28 mouse cellular contexts compared by ENCODE assay signal in genomic region chr5:133970421-133970914, GRCm38 (mm10).
DNase-seq lines count a peak whose midpoint lies in the region; ATAC-seq and TF ChIP-seq lines count a peak whose summit lies in the region.
"Had no signal": no experiment of that assay in that cellular context is flagged by ENCODE, and none has a peak within 500 bp of the region (broad histone marks: within the 10 kb centered on the region; RNA-seq: fewer than 3 reads in every experiment).

No protein-coding gene starts in this region.

- TF ChIP-seq EP300 in liver, postnatal 0 days (IDR thresholded peaks at IDR 0.05; ENCODE audit: low read depth) = no peak

- H3K36me3 ChIP-seq in forebrain, embryonic 14.5 days (ENCODE audit: control insufficient read depth, insufficient read depth, low read length) = no peaks in the 10 kb centered on the region
- H3K36me3 ChIP-seq in forebrain, embryonic 15.5 days = no peaks in the 10 kb centered on the region
- no peaks in the 10 kb centered on the region for H3K36me3 ChIP-seq in midbrain, embryonic 14.5 days (ENCODE audit: control insufficient read depth, insufficient read depth, low read length)
- H3K36me3 ChIP-seq in midbrain, embryonic 13.5 days = no peaks in the 10 kb centered on the region
- H3K36me3 ChIP-seq in midbrain, embryonic 16.5 days (ENCODE audit: control insufficient read depth, insufficient read depth, low read length) = no peaks in the 10 kb centered on the region
- no peaks in the 10 kb centered on the region for H3K36me3 ChIP-seq in midbrain, embryonic 11.5 days (ENCODE audit: control insufficient read depth, insufficient read depth, low read length)
- no peaks in the 10 kb centered on the region for H3K36me3 ChIP-seq in liver, postnatal 0 days (replicated peaks; ENCODE audit: insufficient read depth, low read length)
- H3K36me3 ChIP-seq: embryonic facial prominence, embryonic 13.5 days; embryonic facial prominence, embryonic 15.5 days; forebrain, embryonic 10.5 days; forebrain, embryonic 12.5 days; G1E had no signal

- DNase-seq in forebrain, embryonic 14.5 days (ENCODE audit: low spot score) = peak; percentile 14
- DNase-seq in midbrain, embryonic 14.5 days = peak; percentile 32
- no peak for DNase-seq in midbrain, embryonic 11.5 days (ENCODE audit: low spot score, missing footprints)
- no peak for DNase-seq in liver, postnatal 0 days
- DNase-seq: adrenal gland, adult 8-10 months; adrenal gland, postnatal 14 days; adrenal gland, postnatal 36 days; B cell, adult 2 months; cerebellum, adult 11-12 months; cerebellum, adult 2 months; cerebellum, adult 9-11 months; cerebellum, postnatal 14 days; cerebellum, postnatal 36 days; embryo, embryonic 11 days had no signal

- H3K9ac ChIP-seq in forebrain, embryonic 14.5 days (ENCODE audit: low read length) = no peak overlapping the region
- no peak overlapping the region for H3K9ac ChIP-seq in forebrain, embryonic 15.5 days (replicated peaks)
- no peak overlapping the region for H3K9ac ChIP-seq in midbrain, embryonic 14.5 days (replicated peaks; ENCODE audit: low read length)
- no peak overlapping the region for H3K9ac ChIP-seq in midbrain, embryonic 13.5 days (replicated peaks)
- H3K9ac ChIP-seq in midbrain, embryonic 16.5 days (ENCODE audit: low read depth, low read length) = no peak overlapping the region
- no peak overlapping the region for H3K9ac ChIP-seq in midbrain, embryonic 11.5 days (ENCODE audit: low read length)
- H3K9ac ChIP-seq in liver, postnatal 0 days (replicated peaks) = no peak overlapping the region
- H3K9ac ChIP-seq: embryonic facial prominence, embryonic 13.5 days; embryonic facial prominence, embryonic 15.5 days; forebrain, embryonic 12.5 days had no signal

- no peak overlapping the region for H3K4me2 ChIP-seq in forebrain, embryonic 14.5 days (ENCODE audit: low read length)
- H3K4me2 ChIP-seq in forebrain, embryonic 15.5 days (replicated peaks) = no peak overlapping the region
- H3K4me2 ChIP-seq in midbrain, embryonic 14.5 days (ENCODE audit: low read length) = no peak overlapping the region
- H3K4me2 ChIP-seq in midbrain, embryonic 13.5 days (replicated peaks) = no peak overlapping the region
- no peak overlapping the region for H3K4me2 ChIP-seq in midbrain, embryonic 16.5 days (ENCODE audit: low read length)
- no peak overlapping the region for H3K4me2 ChIP-seq in midbrain, embryonic 11.5 days
- no peak overlapping the region for H3K4me2 ChIP-seq in liver, postnatal 0 days (ENCODE audit: low read depth, low read length)
- H3K4me2 ChIP-seq: embryonic facial prominence, embryonic 13.5 days; embryonic facial prominence, embryonic 15.5 days; forebrain, embryonic 12.5 days had no signal

- no peaks in the 10 kb centered on the region for H3K4me1 ChIP-seq in forebrain, embryonic 14.5 days (ENCODE audit: control insufficient read depth, insufficient read depth, low read length)
- H3K4me1 ChIP-seq in forebrain, embryonic 15.5 days = no peaks in the 10 kb centered on the region
- no peaks in the 10 kb centered on the region for H3K4me1 ChIP-seq in midbrain, embryonic 14.5 days (ENCODE audit: control insufficient read depth, insufficient read depth, low read length)
- H3K4me1 ChIP-seq in midbrain, embryonic 13.5 days (replicated peaks) = no peaks in the 10 kb centered on the region; the same call in 1 of the 2 replicates
- no peaks in the 10 kb centered on the region for H3K4me1 ChIP-seq in midbrain, embryonic 16.5 days (ENCODE audit: control insufficient read depth, insufficient read depth, low read length)
- H3K4me1 ChIP-seq in midbrain, embryonic 11.5 days (ENCODE audit: control insufficient read depth, insufficient read depth, low read length) = no peaks in the 10 kb centered on the region
- no peaks in the 10 kb centered on the region for H3K4me1 ChIP-seq in liver, postnatal 0 days (ENCODE audit: insufficient read depth)
- H3K4me1 ChIP-seq: embryonic facial prominence, embryonic 13.5 days; embryonic facial prominence, embryonic 15.5 days; forebrain, embryonic 10.5 days; forebrain, embryonic 12.5 days had no signal

- no peak overlapping the region for H3K27ac ChIP-seq in forebrain, embryonic 14.5 days (ENCODE audit: low read depth, low read length)
- no peak overlapping the region for H3K27ac ChIP-seq in forebrain, embryonic 15.5 days (replicated peaks)
- no peak overlapping the region for H3K27ac ChIP-seq in midbrain, embryonic 14.5 days (replicated peaks; ENCODE audit: low read depth, low read length)
- no peak overlapping the region for H3K27ac ChIP-seq in midbrain, embryonic 13.5 days
- H3K27ac ChIP-seq in midbrain, embryonic 16.5 days (ENCODE audit: low read length) = no peak overlapping the region
- no peak overlapping the region for H3K27ac ChIP-seq in midbrain, embryonic 11.5 days (ENCODE audit: low read depth, low read length)
- H3K27ac ChIP-seq in liver, postnatal 0 days (ENCODE audit: low read depth) = no peak overlapping the region
- H3K27ac ChIP-seq: embryonic facial prominence, embryonic 13.5 days; embryonic facial prominence, embryonic 15.5 days; forebrain, embryonic 10.5 days; forebrain, embryonic 12.5 days had no signal

- ATAC-seq in forebrain, embryonic 14.5 days = no peak
- no peak for ATAC-seq in forebrain, embryonic 15.5 days (replicated peaks)
- ATAC-seq in midbrain, embryonic 14.5 days (ENCODE audit: low FRiP score, low TSS enrichment) = no peak
- no peak for ATAC-seq in midbrain, embryonic 13.5 days
- ATAC-seq in midbrain, embryonic 16.5 days = peak; percentile 62
- no peak for ATAC-seq in midbrain, embryonic 11.5 days (ENCODE audit: low FRiP score)
- ATAC-seq in liver, postnatal 0 days = no peak
- ATAC-seq: activated CD4-positive, CD25-positive, alpha-beta regulatory T cell, adult 4 months; CD4-positive, CD25-positive, alpha-beta regulatory T cell, adult 4 months; forebrain, embryonic 16.5 days; Patski had no signal

- H3K9me3 ChIP-seq in forebrain, embryonic 14.5 days (replicated peaks; ENCODE audit: control insufficient read depth, low read length) = peaks cover 8% of the 10 kb centered on the region; the same call in 1 of the 2 replicates
- H3K9me3 ChIP-seq in forebrain, embryonic 15.5 days = peaks cover 4% of the 10 kb centered on the region; the same call in 1 of the 2 replicates
- H3K9me3 ChIP-seq in midbrain, embryonic 14.5 days (ENCODE audit: control insufficient read depth, low read length) = peaks cover 13% of the 10 kb centered on the region
- peaks cover 12% of the 10 kb centered on the region for H3K9me3 ChIP-seq in midbrain, embryonic 13.5 days
- H3K9me3 ChIP-seq in midbrain, embryonic 16.5 days (replicated peaks; ENCODE audit: control insufficient read depth, low read length, poor library complexity, severe bottlenecking) = no peaks in the 10 kb centered on the region; the same call in 1 of the 2 replicates
- H3K9me3 ChIP-seq in midbrain, embryonic 11.5 days (ENCODE audit: control insufficient read depth, low read length) = no peaks in the 10 kb centered on the region
- no peaks in the 10 kb centered on the region for H3K9me3 ChIP-seq in liver, postnatal 0 days (ENCODE audit: low read length)
- H3K9me3 ChIP-seq: embryonic facial prominence, embryonic 15.5 days had no signal

- no peak for TF ChIP-seq CTCF in liver, postnatal 0 days (IDR thresholded peaks at IDR 0.05; ENCODE audit: low read depth)

- WGBS in forebrain, embryonic 14.5 days = 82% methylated on average over 12 of the region's 12 CpGs
- 72% methylated on average over 12 of the region's 12 CpGs for WGBS in forebrain, embryonic 15.5 days
- 72% methylated on average over 12 of the region's 12 CpGs for WGBS in midbrain, embryonic 14.5 days
- 74% methylated on average over 12 of the region's 12 CpGs for WGBS in midbrain, embryonic 13.5 days
- WGBS in midbrain, embryonic 16.5 days = 70% methylated on average over 12 of the region's 12 CpGs
- 81% methylated on average over 12 of the region's 12 CpGs for WGBS in midbrain, embryonic 11.5 days
- 74% methylated on average over 12 of the region's 12 CpGs for WGBS in liver, postnatal 0 days (ENCODE audit: insufficient replicate concordance)

- no peak overlapping the region for H3K4me3 ChIP-seq in forebrain, embryonic 14.5 days (ENCODE audit: low read depth, low read length)
- no peak overlapping the region for H3K4me3 ChIP-seq in forebrain, embryonic 15.5 days
- no peak overlapping the region for H3K4me3 ChIP-seq in midbrain, embryonic 14.5 days (replicated peaks; ENCODE audit: low read depth, low read length)
- H3K4me3 ChIP-seq in midbrain, embryonic 13.5 days (replicated peaks) = no peak overlapping the region
- H3K4me3 ChIP-seq in midbrain, embryonic 16.5 days (ENCODE audit: low read depth, low read length) = no peak overlapping the region
- no peak overlapping the region for H3K4me3 ChIP-seq in midbrain, embryonic 11.5 days (ENCODE audit: low read depth, low read length)
- no peak overlapping the region for H3K4me3 ChIP-seq in liver, postnatal 0 days (ENCODE audit: low read depth, low read length)
- H3K4me3 ChIP-seq: embryonic facial prominence, embryonic 13.5 days; embryonic facial prominence, embryonic 15.5 days; erythroblast, embryonic 14.5 days; forebrain, embryonic 10.5 days; forebrain, embryonic 12.5 days had no signal

- H3K27me3 ChIP-seq in forebrain, embryonic 14.5 days (replicated peaks; ENCODE audit: control insufficient read depth, insufficient read depth, low read length) = no peaks in the 10 kb centered on the region
- H3K27me3 ChIP-seq in forebrain, embryonic 15.5 days = no peaks in the 10 kb centered on the region
- H3K27me3 ChIP-seq in midbrain, embryonic 14.5 days (ENCODE audit: control insufficient read depth, insufficient read depth, low read length) = no peaks in the 10 kb centered on the region
- H3K27me3 ChIP-seq in midbrain, embryonic 13.5 days = peaks cover 13% of the 10 kb centered on the region
- H3K27me3 ChIP-seq in midbrain, embryonic 16.5 days (ENCODE audit: control insufficient read depth, insufficient read depth, low read depth, low read length) = no peaks in the 10 kb centered on the region
- peaks cover under 1% of the 10 kb centered on the region; the same call in 1 of the 2 replicates for H3K27me3 ChIP-seq in midbrain, embryonic 11.5 days (ENCODE audit: control insufficient read depth, insufficient read depth, low read length)
- no peaks in the 10 kb centered on the region for H3K27me3 ChIP-seq in liver, postnatal 0 days (ENCODE audit: insufficient read depth, low read length)
- H3K27me3 ChIP-seq: CH12.LX; embryonic facial prominence, embryonic 13.5 days; embryonic facial prominence, embryonic 15.5 days; Patski had no signal

Comparison
In these comparisons a context has a peak if more than half of its experiments do, and no peak if none do; other contexts are left out.
1. DNase-seq: peak in forebrain, embryonic 14.5 days (single experiment) and midbrain, embryonic 14.5 days (single experiment); none in midbrain, embryonic 11.5 days (single experiment) and liver, postnatal 0 days (single experiment).